In the genomic region with DNA sequence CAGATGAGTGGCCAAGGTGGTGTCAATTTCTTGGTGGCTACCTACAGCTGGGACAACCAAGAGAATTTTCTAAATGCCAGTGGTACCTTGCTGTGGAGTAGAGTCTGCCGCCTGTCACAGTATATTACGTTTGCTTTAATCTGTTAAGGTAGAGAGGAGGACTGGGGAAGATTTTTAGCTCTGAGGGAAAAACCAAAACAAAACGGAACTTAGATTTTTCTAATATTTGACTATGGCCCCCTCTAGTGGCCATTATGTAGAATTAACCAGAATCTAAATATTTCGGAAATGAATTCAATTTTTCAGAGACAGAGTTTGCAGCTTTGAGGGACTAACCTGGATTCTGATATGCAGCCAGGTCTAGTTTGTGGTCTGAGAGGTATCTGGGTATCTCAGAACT, we compare ENCODE assay signal across 8 mouse cellular contexts. TPM values are rescaled to one million over a fixed set of nuclear protein-coding genes. Genes with fewer than 3 reads are reported as not detected.
A peak's percentile ranks its signal among the peaks of the same experiment; 100 is the strongest.
DNase-seq lines count a peak whose midpoint lies in the region; ATAC-seq lines count a peak whose summit lies in the region.

No protein-coding gene starts in this region.

- no peak for DNase-seq in heart, adult 11 months
- peak; percentile 22 to 24 for DNase-seq in B cell, adult 2 months
- no peak for DNase-seq in right cerebral cortex, postnatal 25 days
- no peak for DNase-seq in layer of hippocampus, adult 9-10 months (ENCODE audit: low spot score)
- DNase-seq in thymus, postnatal 10 days (ENCODE audit: low spot score in 2 of 2), result no peak

- no peaks in the 10 kb centered on the region for H3K4me1 ChIP-seq in heart, embryonic 11.5 days (ENCODE audit: control insufficient read depth, insufficient read depth, low read length)

- no peak overlapping the region for H3K9ac ChIP-seq in heart, embryonic 11.5 days (ENCODE audit: low read depth, low read length)

- H3K27ac ChIP-seq in heart, embryonic 11.5 days (ENCODE audit: low read depth, low read length), result no peak overlapping the region

- peak overlapping the region; percentile 51 for H3K4me2 ChIP-seq in heart, embryonic 11.5 days

- no peaks in the 10 kb centered on the region for H3K27me3 ChIP-seq in heart, embryonic 11.5 days (ENCODE audit: control insufficient read depth, insufficient read depth, low read length)

- no peaks in the 10 kb centered on the region for H3K36me3 ChIP-seq in heart, embryonic 11.5 days (ENCODE audit: control insufficient read depth, insufficient read depth, low read length)

- ATAC-seq in heart, embryonic 11.5 days (replicated peaks; ENCODE audit: insufficient number of reproducible peaks, low FRiP score, low TSS enrichment), result no peak
- peak; percentile 56 for ATAC-seq in common myeloid progenitor, adult 5-6 weeks (replicated peaks; ENCODE audit: low read depth, poor library complexity, severe bottlenecking)
- peak; percentile 43 for ATAC-seq in megakaryocyte, adult 5-6 weeks (ENCODE audit: poor library complexity, severe bottlenecking)

- no peak overlapping the region for H3K4me3 ChIP-seq in heart, embryonic 11.5 days (ENCODE audit: low read depth, low read length)

- peaks cover 4% of the 10 kb centered on the region for H3K9me3 ChIP-seq in heart, embryonic 11.5 days (replicated peaks; ENCODE audit: control insufficient read depth, low read length)

- 6% methylated on average over 4 of the region's 4 CpGs for WGBS in heart, embryonic 11.5 days (ENCODE audit: insufficient replicate concordance)

RNA-seq across cellular contexts. Expression of gene Papolg, which starts 59.3 kb away (rescaled TPM):
- polyA plus RNA-seq in heart, embryonic 11.5 days (2014; fragmentation: Nextera tagmentation; extraction: Ambion mirVana), result 11.2 and 13.6 TPM in 2 replicates
- total RNA-seq in common myeloid progenitor, adult 5-6 weeks (2017), result 20.8 and 26.6 TPM in 2 replicates
- 28.0 and 28.9 TPM in 2 replicates for total RNA-seq in megakaryocyte, adult 5-6 weeks (2015)
- 24.9 and 31.8 TPM in 2 replicates for total RNA-seq in megakaryocyte, adult 5-6 weeks (2017)

Comparison
In these comparisons a context has a peak if more than half of its experiments do, and no peak if none do; other contexts are left out.
1. DNase-seq: peak in B cell, adult 2 months (2 of 2); none in heart, adult 11 months (single experiment), right cerebral cortex, postnatal 25 days (single experiment), layer of hippocampus, adult 9-10 months (single experiment) and thymus, postnatal 10 days (0 of 2).